Mouse (Mus musculus) intestine, embryonic 15.5 days (tissue): Measurements from ENCODE around the gene Lmnb2. TPM values are rescaled to one million over a fixed set of nuclear protein-coding genes. Genes with fewer than 3 reads are reported as not detected.
A peak's percentile ranks its signal among the peaks of the same experiment; 100 is the strongest.

Experiments
- ATAC-seq: fragments of 200-750 bp; cut with Nextera tagmentation; 2 replicates; pipeline ENCODE4 v1.8.0; 2017; ENCODE audit warnings: moderate TSS enrichment, moderate library complexity
- H3K27ac ChIP-seq: fragments of 300-500 bp; sonication (generic); 2 replicates; pipeline ENCODE4 v1.5.1; 2015; ENCODE audit warnings: mild to moderate bottlenecking, inconsistent platforms
- H3K27me3 ChIP-seq: fragments of 300-500 bp; sonication (generic); replicated peaks from 2 replicates; pipeline ENCODE4 v1.6.1; 2015; ENCODE audit warnings: inconsistent platforms
- H3K36me3 ChIP-seq: fragments of 300-500 bp; sonication (generic); 2 replicates; pipeline ENCODE4 v1.6.1; 2015; ENCODE audit warnings: inconsistent platforms
- H3K4me1 ChIP-seq: fragments of 300-500 bp; sonication (generic); replicated peaks from 2 replicates; pipeline ENCODE4 v1.6.1; 2015; ENCODE audit warnings: inconsistent platforms
- H3K4me2 ChIP-seq: fragments of 300-500 bp; sonication (generic); replicated peaks from 2 replicates; pipeline ENCODE4 v1.6.1; 2015; ENCODE audit warnings: mild to moderate bottlenecking, inconsistent platforms
- H3K4me3 ChIP-seq: fragments of 300-500 bp; sonication (generic); replicated peaks from 2 replicates; pipeline ENCODE4 v1.5.1; 2015; ENCODE audit warnings: inconsistent platforms
- H3K9ac ChIP-seq: fragments of 300-500 bp; sonication (generic); 2 replicates; pipeline ENCODE4 v1.6.1; 2015; ENCODE audit warnings: inconsistent platforms
- H3K9me3 ChIP-seq: fragments of 300-500 bp; sonication (generic); 2 replicates; pipeline ENCODE4 v1.6.1; 2016; ENCODE audit warnings: inconsistent platforms
- WGBS: fragments of 180-500 bp; shearing (Covaris S2); methylation state at CpG from one replicate; pipeline ENCODE4 v1.1.7; 2015; 5-methylcytosine and 5-hydroxymethylcytosine counted together
- polyA plus RNA-seq: library from polyadenylated mRNA; unstranded; fragments of >200 nt; fragmentation: Nextera tagmentation; extraction: Ambion mirVana; gene quantifications from 2 replicates; pipeline ENCODE4 v1.2.1, GENCODE M21; 2015

The Lmnb2 gene
- polyA plus RNA-seq, 1 experiment from 2014 or later: 41.0 TPM

DNA sequence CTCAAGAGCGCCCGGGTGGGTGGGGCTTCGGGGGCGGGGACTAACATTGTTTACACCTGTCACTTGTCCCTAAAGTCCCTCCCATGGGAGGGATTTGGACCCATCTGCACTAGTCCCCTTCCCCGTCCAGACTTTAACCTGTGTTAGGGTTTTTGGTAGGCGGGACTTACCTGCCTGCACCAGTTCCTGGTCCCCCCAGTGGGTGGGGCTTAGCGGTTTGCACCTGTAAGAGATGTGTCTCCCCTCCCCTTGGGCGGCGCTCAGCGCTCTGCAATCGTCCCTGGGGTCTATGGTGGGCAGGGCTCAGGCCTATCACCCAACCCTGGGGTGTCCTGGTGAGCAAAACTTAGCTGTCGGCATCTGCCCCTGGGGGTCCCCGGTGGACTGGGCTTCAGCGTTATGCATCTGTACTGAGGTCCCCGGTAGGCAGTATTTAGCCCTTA is 688 bp downstream of the Lmnb2 start:
- H3K4me2 ChIP-seq: peak overlapping the region; percentile 85
- WGBS: 2% methylated on average over 15 of the region's 15 CpGs
- peaks cover 36% of the 10 kb centered on the region for H3K4me1 ChIP-seq
- no peaks in the 10 kb centered on the region for H3K27me3 ChIP-seq
- peak overlapping the region; percentile 67 for H3K4me3 ChIP-seq
- H3K27ac ChIP-seq: peak overlapping the region; percentile 72
- peak; percentile 74 for ATAC-seq
- no peaks in the 10 kb centered on the region for H3K9me3 ChIP-seq
- H3K9ac ChIP-seq: peak overlapping the region; percentile 65
- no peaks in the 10 kb centered on the region for H3K36me3 ChIP-seq

DNA sequence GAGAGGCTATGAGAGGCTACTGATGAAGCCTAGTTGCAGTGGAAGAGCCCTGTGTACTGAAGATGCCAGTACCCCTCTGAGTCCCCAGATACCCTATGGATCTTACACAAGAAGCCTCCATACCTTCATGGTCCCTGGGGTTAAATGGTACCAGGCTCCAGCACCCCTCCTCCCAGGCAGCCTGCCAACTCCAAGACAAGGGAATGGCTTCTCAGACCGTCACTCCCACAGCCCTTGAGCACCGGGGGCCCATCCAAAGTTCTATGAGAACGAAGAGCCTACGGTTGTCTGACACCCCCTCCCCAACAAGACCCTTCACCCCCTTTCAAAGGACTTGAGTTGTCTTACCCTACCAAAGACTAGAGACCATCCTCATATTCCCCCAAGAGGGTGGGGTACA is 2.3 kb downstream of the Lmnb2 start:
- peaks cover 30% of the 10 kb centered on the region for H3K4me1 ChIP-seq
- H3K27ac ChIP-seq: no peak overlapping the region
- H3K9me3 ChIP-seq: no peaks in the 10 kb centered on the region
- no peak overlapping the region for H3K4me3 ChIP-seq
- WGBS: 85% methylated on average over 4 of the region's 4 CpGs
- H3K36me3 ChIP-seq: 0 out of 2 replicates have a peak, but pooled peaks cover 4% of the 10 kb centered on the region
- ATAC-seq: no peak
- H3K4me2 ChIP-seq: no peak overlapping the region
- no peaks in the 10 kb centered on the region for H3K27me3 ChIP-seq
- no peak overlapping the region for H3K9ac ChIP-seq

DNA sequence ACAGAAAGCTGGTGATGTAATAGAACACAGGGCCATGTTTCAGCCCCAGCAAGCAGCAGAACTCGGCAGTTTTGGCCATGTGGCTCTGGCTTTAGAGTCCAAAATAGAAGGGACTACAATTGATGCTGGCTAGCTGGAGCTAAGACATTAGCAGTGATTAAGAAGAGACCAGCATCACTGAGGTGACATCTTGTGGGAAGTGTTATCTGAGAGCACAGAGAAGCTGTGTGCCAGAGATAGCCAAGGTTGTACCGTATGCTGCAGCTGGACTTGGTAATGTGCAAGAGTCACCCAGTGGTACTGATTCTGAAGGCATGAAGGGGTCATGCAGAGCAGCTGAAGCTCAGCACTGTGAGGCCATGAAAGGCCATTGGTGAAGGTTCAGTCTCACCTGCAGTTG is 2.8 kb downstream of the Lmnb2 start:
- Histone ChIP-seq H3K27ac (no peak overlapping the region), H3K4me1 (peaks cover 30% of the 10 kb centered on the region), H3K9me3 (no peaks in the 10 kb centered on the region), H3K9ac (no peak overlapping the region), H3K4me3 (no peak overlapping the region), H3K36me3 (peaks cover 6% of the 10 kb centered on the region; the same call in 1 of the 2 replicates), H3K4me2 (no peak overlapping the region), H3K27me3 (no peaks in the 10 kb centered on the region)
- 84% methylated on average over 2 of the region's 2 CpGs for WGBS
- ATAC-seq: no peak

DNA sequence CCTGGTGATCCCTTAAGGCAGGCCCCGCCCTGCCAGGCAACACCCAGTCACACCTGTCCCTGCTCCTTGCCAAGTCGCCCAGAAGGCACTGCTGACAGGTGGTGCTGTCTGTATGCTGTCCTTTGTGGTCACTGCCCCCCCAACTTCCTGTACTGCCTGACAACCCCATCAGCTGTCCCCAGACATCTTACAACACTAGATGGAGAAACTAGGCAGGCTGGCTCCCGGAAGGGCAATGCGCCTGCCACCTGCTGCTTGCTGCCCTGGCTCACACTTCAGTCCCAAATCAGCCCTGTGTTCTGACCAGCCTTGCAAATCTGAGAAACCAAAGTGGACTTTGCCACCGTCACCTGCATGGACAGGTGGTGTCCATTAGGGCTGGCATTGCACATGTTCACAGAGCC is 3.8 kb downstream of the Lmnb2 start:
- peaks cover 30% of the 10 kb centered on the region for H3K4me1 ChIP-seq
- no peaks in the 10 kb centered on the region for H3K27me3 ChIP-seq
- ATAC-seq: peak; percentile 44
- H3K9me3 ChIP-seq: no peaks in the 10 kb centered on the region
- peaks cover 16% of the 10 kb centered on the region for H3K36me3 ChIP-seq
- no peak overlapping the region for H3K4me2 ChIP-seq
- no peak overlapping the region for H3K4me3 ChIP-seq
- 78% methylated on average over 5 of the region's 5 CpGs for WGBS
- peak overlapping the region; percentile 27; the same call in 1 of the 2 replicates for H3K27ac ChIP-seq
- no peak overlapping the region for H3K9ac ChIP-seq

DNA sequence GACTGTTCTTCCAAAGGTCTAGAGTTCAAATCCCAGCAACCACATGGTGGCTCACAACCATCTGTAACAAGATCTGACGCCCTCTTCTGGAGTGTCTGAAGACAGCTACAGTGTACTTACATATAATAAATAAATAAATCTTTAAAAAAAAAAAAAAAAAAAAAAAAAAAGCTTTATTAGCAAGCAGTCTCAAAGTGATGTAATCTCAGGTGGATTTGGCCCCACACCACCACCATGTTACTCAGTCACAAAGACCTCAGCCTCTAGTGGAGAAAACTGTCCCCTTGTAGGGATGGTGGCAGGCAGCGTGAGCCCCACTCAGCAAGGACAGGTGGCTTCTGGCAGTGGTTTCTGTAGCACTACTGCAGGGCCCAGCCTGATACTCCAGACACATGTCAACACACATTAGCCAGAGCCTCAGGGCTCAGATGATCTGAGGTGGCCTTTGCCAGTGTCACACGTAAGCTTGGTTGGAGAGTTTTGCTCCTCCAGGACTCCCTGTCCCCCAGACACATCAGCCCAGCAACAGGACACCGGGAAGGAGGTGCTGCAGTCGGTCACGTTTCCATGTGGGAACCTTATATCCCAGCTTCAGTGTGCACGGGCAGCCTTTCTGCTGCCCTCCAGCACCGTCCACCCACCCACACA is 4.6 kb downstream of the Lmnb2 start:
- Histone ChIP-seq H3K36me3 (peaks cover 17% of the 10 kb centered on the region), H3K27me3 (no peaks in the 10 kb centered on the region), H3K4me2 (no peak overlapping the region), H3K4me3 (no peak overlapping the region), H3K9ac (no peak overlapping the region), H3K27ac (0 out of 2 replicates have a peak overlapping the region, but pooled peaks have one; percentile 27), H3K4me1 (peaks cover 30% of the 10 kb centered on the region), H3K9me3 (no peaks in the 10 kb centered on the region)
- WGBS: 92% methylated on average over 7 of the region's 8 CpGs
- ATAC-seq: no peak

DNA sequence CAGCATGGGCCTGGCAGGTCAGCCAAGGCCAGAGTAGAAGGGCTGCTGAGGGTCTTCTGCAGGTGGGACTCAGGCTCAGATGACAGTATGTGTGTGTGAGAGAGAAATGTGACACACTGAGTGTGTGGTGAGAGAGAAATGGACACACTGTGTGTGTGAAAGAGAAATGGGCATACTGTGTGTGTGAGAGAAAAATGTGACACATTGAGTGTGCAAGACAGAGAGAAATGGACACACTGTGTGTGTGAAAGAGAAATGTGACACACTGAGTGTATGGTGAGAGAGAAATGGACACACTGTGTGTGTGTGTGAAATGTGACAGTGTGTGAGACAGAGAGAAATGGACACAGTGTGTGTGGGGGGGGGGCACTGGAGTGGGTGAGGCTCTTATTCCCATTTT is 6.2 kb downstream of the Lmnb2 start:
- no peak overlapping the region for H3K27ac ChIP-seq
- H3K4me1 ChIP-seq: peaks cover 23% of the 10 kb centered on the region
- no peak overlapping the region for H3K4me2 ChIP-seq
- no peak overlapping the region for H3K4me3 ChIP-seq
- no peak for ATAC-seq
- no peak overlapping the region for H3K9ac ChIP-seq
- H3K36me3 ChIP-seq: peaks cover 17% of the 10 kb centered on the region
- no peaks in the 10 kb centered on the region for H3K9me3 ChIP-seq
- no peaks in the 10 kb centered on the region for H3K27me3 ChIP-seq

DNA sequence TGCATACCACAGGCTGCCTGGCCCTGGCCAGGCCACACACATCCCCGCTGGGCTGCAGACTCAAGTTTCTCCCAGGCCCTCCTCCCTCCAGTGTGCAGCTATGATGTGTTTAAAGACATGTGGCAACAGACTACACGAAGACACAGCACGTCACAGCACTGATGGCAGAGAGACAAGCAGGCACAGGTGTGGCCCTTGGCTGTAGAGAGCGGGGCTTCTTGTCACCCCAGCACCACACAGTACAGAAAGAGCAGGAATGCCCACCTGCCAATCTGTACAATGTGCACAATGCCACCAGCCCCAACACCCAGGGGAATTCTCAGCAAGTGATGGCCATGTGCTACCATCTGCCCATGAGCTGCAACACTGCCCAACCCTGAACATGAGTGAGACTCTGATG is 6.7 kb downstream of the Lmnb2 start:
- no peak overlapping the region for H3K9ac ChIP-seq
- no peaks in the 10 kb centered on the region for H3K9me3 ChIP-seq
- H3K4me2 ChIP-seq: no peak overlapping the region
- no peaks in the 10 kb centered on the region for H3K27me3 ChIP-seq
- no peak overlapping the region for H3K27ac ChIP-seq
- H3K4me1 ChIP-seq: peaks cover 19% of the 10 kb centered on the region
- no peak overlapping the region for H3K4me3 ChIP-seq
- H3K36me3 ChIP-seq: peaks cover 17% of the 10 kb centered on the region
- no peak for ATAC-seq
- 98% methylated on average over 4 of the region's 4 CpGs for WGBS

DNA sequence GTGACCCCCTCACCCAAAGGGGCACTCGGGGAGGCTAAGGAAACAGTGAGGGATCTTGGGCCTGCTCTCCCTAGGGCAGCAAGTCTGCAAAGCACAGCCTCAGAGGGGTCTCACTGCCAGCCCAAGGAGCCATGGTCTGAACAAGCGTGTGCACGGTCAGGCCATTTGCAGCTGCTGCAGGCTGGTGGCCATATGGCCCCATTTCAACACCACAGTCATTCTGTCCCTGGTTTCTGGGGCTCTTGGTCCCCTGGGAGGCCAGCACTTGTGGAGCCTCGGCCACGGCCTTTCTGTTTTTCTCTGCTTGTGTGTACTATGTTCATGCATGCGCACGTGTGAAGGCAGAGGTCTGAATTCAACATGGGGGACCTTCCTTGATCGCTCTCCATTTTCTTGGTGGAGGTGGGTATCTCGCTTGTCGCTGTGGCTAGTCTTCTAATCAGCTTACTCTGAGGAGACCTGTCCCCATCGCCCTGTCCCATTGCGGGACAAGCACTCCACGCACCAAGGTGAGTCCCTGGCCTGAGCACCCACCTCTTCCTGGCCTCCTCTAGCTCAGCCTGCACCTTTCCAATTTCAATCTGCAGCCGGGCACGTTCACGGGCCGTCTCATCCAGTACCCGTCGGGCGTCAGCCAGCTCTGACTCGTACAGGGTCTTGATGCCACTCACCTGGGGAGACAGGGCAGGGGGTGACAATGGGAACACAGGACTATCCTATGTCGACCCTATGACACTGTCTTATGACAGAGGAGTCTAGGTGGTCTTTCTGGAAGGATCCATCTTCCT is 8.5 kb downstream of the Lmnb2 start:
- Histone ChIP-seq H3K27ac (no peak overlapping the region), H3K4me3 (no peak overlapping the region), H3K9ac (no peak overlapping the region), H3K4me1 (peaks cover 9% of the 10 kb centered on the region; the same call in 1 of the 2 replicates), H3K4me2 (no peak overlapping the region), H3K9me3 (no peaks in the 10 kb centered on the region), H3K27me3 (no peaks in the 10 kb centered on the region), H3K36me3 (peaks cover 26% of the 10 kb centered on the region)
- no peak for ATAC-seq
- 95% methylated on average over 22 of the region's 22 CpGs for WGBS

DNA sequence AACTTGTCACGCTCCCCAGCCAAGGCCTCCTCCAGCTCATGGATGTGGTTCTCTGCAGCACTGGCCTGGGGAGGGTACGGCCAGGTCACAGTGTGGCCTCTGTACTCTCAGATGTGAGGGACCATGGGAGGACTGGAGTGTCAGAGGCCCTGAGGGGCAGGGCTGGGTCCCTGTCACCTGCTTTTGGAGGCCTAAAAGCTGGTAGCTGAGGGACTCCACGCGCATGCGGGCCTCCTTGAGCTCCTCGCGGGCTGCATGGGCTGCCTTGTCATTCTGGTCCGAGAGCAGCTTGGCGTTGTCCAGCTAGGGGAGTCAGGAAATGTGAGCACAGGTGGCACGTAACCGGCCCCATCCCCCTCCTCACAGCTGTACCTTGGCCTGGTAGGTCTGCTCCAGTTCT is 13.3 kb downstream of the Lmnb2 start:
- H3K4me1 ChIP-seq: peaks cover 8% of the 10 kb centered on the region
- peaks cover 32% of the 10 kb centered on the region for H3K36me3 ChIP-seq
- H3K27me3 ChIP-seq: no peaks in the 10 kb centered on the region
- H3K9me3 ChIP-seq: no peaks in the 10 kb centered on the region
- no peak overlapping the region for H3K4me2 ChIP-seq
- no peak overlapping the region for H3K9ac ChIP-seq
- no peak for ATAC-seq
- no peak overlapping the region for H3K4me3 ChIP-seq
- H3K27ac ChIP-seq: no peak overlapping the region
- WGBS: 90% methylated on average over 11 of the region's 11 CpGs

DNA sequence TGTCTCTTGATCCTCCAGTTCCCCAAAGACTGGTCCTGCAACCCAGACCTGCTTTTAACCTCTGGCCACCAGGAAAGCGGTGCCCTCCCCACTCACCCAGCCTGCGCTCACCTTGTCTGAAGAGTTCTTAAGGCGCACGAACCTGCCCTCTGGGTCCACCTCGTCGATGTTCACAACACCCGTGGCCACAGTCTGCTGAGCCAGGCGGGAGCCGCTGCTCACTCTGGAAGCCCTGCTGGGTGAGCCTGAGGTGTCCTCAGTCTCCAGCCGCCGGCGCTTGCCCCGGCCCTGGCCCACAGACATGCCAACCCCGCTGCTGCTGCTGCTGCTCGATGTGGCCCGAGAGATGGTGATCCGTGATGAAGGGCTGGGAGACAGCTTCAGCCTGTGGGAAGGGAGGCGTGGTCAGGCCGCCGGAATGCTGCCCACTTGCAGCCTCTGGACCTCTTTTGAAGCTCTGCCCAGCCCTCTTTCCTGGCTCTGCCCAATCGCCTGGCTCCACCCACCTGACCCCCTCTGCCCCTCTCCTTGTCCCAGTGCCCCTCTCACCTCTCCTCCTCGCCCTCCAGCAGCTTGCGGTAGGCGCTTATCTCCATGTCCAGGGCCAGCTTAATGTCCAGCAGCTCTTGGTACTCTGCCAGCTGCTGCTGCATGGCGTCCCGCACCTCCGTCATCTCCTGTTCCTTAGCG is 13.9 kb downstream of the Lmnb2 start:
- ATAC-seq: no peak
- peaks cover 28% of the 10 kb centered on the region for H3K36me3 ChIP-seq
- peaks cover 14% of the 10 kb centered on the region for H3K4me1 ChIP-seq
- WGBS: 86% methylated on average over 28 of the region's 28 CpGs
- H3K27ac ChIP-seq: no peak overlapping the region
- H3K4me2 ChIP-seq: no peak overlapping the region
- no peak overlapping the region for H3K9ac ChIP-seq
- no peaks in the 10 kb centered on the region for H3K27me3 ChIP-seq
- no peak overlapping the region for H3K4me3 ChIP-seq
- H3K9me3 ChIP-seq: no peaks in the 10 kb centered on the region

DNA sequence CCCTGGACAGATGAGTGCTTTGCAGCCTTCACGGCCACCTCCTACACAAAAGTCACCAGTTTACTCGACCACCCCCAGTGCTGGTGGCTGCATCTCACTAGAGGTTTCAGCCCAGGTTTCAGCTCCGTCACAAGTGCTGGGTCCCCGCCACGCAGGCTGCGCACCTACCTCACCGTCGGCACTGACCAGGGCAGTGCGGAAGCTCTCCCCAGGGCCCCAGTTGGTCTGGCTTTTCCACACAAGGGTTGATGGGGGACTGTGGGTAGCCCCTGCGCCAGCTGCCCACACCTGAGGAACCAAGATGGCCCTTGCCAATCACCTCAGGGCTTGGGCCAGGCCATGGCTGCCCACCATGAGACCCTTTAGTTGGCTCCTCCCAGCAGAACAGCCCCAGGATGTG is 14.8 kb downstream of the Lmnb2 start:
- ATAC-seq: no peak
- Histone ChIP-seq H3K27ac (no peak overlapping the region), H3K9me3 (no peaks in the 10 kb centered on the region), H3K9ac (no peak overlapping the region), H3K36me3 (peaks cover 34% of the 10 kb centered on the region), H3K4me3 (no peak overlapping the region), H3K4me1 (peaks cover 18% of the 10 kb centered on the region), H3K27me3 (no peaks in the 10 kb centered on the region), H3K4me2 (no peak overlapping the region)
- 93% methylated on average over 10 of the region's 10 CpGs for WGBS

DNA sequence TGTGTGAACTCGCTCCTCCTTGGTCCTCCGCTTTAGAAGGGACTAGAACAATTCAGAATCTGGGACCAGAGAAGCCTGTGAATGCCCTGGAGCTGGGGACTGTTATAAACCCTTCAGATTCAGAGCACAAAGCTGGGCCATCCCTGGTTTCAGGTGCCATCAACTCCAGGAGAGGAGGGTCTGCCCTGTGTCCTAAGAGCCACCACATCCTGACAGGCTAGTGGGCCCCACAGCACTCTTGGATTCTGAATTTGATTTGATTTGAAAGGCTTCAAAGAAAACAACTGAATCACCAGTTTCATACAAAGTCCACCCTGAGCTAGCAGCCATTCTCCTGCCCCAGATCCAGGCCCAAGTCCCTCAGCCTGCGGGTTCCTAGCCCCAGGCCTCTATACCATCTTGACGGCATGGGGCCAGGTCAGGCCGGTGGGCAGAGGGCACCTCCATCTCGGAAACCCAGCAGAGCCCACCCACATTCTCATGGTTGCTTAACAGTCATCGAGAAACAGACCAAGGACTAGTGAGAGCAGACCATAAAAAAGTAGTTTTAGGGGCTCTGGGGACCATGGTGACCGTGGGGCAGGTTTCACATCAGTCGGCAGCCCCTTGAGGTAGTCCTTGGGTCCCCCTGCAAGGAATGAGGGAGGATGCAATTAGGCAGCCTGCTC is 15.6 kb downstream of the Lmnb2 start:
- Histone ChIP-seq H3K4me2 (no peak overlapping the region), H3K27me3 (no peaks in the 10 kb centered on the region), H3K4me3 (no peak overlapping the region), H3K4me1 (peaks cover 26% of the 10 kb centered on the region), H3K27ac (no peak overlapping the region), H3K9me3 (no peaks in the 10 kb centered on the region), H3K36me3 (peaks cover 34% of the 10 kb centered on the region), H3K9ac (no peak overlapping the region)
- WGBS: 95% methylated on average over 9 of the region's 9 CpGs
- ATAC-seq: no peak
